Mouse (Mus musculus): ENCODE measurements at regions not wholly inside any gene's neighbourhood (a gene's known extent, or its start where the extent isn't known, plus 50 kb on each side); places are given as distances from the start of the nearest gene placed in this dataset.

DNA sequence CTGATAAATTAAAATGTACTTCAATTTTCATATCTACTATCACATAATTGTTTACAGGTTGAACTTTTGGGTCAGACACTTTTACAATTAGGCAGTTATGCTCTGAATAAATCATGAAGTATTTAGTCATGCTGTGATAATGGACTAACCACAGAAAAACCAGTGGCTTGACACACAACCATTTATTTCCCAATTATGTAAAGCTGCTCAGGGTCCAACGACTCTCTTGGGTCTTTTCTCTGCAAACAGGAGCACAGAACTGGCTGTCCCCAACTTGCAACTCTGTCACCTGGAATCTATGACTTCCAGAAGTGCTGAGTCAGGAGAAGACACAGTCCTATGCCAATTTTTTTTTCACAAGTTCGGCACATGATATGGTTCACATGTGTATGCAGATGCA lies 214.8 kb downstream of the Kcnj2 start:
- no peak for DNase-seq (ENCODE audit: low spot score)

GRCm38 (mm10) chr11:111281237-111282160 lies 215.5 kb downstream of the Kcnj2 start:
- no peak for DNase-seq (ENCODE audit: low spot score)

GRCm38 (mm10) chr11:111282283-111282682 lies 216.3 kb downstream of the Kcnj2 start:
- DNase-seq (ENCODE audit: low spot score), result no peak

- no peak for DNase-seq (ENCODE audit: low spot score)
Observed at GRCm38 (mm10) chr11:111290537-111290936, 224.6 kb downstream of the Kcnj2 start.

GRCm38 (mm10) chr11:111296309-111296721 lies 230.4 kb downstream of the Kcnj2 start:
- DNase-seq (ENCODE audit: low spot score), result no peak

DNA sequence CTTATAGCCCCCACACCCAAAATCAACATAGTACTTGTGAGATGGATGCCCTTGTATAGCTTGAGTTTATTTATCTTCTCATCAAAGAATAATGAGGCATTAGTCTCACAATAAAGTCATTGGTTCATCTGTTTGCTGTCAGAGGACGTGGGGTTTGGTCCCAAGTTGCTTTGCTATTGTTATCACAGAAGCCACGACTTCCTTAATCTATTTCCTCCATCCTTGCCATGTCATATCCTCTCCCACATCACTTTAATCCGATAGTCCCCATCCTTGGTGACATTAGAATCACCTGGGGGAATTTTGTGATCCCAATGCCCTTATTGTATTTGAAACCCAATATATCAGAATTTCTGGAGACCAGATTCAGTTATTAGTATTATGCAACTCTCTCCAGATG lies 246.8 kb downstream of the Kcnj2 start:
- DNase-seq (ENCODE audit: low spot score), result no peak

DNA sequence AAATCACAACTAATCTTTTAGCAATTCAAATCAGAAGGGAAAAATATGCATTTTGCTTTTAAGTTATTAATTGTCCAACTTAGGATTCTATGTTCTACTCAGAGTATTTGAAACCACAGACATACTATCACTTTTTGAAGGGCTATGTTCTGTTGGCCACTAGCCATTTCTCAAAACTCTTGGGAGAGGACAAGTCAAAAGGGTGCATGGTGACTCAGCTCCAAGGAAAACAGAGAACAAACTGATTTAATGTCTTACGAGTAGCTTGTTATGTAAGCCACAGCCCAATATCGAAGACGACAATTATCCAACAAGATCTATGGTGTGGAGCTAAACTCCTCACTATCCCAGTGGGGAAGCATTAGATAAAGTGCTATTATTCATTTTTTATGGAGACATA lies 247.6 kb downstream of the Kcnj2 start:
- no peak for DNase-seq (ENCODE audit: low spot score)

DNA sequence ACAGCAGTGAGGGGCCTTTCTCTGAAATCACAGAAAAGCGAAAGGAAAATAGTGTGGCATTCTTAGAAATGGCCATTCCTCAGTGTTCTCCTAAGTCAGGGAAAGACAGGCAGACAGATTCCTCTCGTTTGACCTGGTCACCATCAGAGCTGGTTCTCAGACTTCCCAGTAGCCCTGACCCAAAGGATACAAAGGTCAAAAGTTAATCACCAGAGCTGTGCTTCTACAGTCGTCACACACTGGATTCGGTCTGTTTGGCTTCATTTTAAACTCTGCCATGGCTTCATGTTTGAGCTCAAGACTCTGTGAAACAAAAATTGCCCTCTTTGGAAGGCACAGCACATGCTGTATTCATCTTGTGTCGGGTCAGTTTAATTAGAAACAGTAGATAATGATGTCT lies 255.6 kb downstream of the Kcnj2 start:
- DNase-seq (ENCODE audit: low spot score), result no peak

GRCm38 (mm10) chr11:111324453-111325010 lies 258.6 kb downstream of the Kcnj2 start:
- DNase-seq (ENCODE audit: low spot score), result no peak

- no peak for DNase-seq (ENCODE audit: low spot score)
Observed at GRCm38 (mm10) chr11:111326915-111327314, 261.0 kb downstream of the Kcnj2 start.

GRCm38 (mm10) chr11:111328258-111328657 lies 262.3 kb downstream of the Kcnj2 start:
- no peak for DNase-seq (ENCODE audit: low spot score)

DNA sequence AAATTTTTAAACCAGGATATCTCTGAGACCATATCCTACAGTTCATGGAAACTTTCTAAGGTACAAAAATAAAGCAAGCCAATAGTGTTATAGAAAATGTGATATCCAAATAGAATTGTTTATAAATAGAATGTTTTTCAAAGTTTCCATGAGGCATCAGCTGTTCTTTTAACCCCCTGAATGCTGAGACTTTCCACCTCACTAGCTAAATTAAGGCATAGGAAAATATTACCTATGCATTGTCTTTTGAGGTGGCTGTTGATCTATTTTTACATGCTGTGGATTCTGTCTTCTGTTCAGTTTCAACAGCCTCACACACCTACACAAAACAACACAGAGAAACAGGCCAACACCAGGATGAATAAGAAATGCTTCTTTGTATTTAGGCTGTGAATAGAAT lies 265.6 kb downstream of the Kcnj2 start:
- no peak for DNase-seq (ENCODE audit: low spot score)

- DNase-seq (ENCODE audit: low spot score), result no peak
Observed at GRCm38 (mm10) chr11:111333021-111333420, 267.1 kb downstream of the Kcnj2 start.

DNA sequence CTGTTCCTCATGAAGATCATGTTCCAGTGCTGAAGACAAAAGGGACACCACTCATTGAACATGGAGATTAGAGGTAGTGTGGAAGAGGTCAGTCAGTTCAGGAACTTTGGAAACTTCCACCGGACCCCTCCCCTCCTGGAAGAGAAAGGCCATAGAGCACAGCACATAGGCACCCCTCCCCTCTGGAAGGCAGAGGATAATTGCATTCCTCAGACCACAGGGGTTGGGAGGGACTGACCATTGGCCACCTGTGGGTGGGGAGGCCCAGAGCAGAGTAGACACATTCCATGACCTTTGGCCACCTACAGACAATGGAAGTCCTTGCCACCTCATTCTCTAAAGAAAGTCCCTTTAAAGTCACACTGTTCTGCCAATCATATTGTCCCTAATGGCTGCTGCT lies 281.6 kb downstream of the Kcnj2 start:
- no peak for DNase-seq (ENCODE audit: low spot score)

- no peak for DNase-seq (ENCODE audit: low spot score)
Observed at GRCm38 (mm10) chr11:111350028-111350427, 284.1 kb downstream of the Kcnj2 start.

- DNase-seq (ENCODE audit: low spot score), result no peak
Observed at GRCm38 (mm10) chr11:111363363-111363762, 297.4 kb downstream of the Kcnj2 start.

DNA sequence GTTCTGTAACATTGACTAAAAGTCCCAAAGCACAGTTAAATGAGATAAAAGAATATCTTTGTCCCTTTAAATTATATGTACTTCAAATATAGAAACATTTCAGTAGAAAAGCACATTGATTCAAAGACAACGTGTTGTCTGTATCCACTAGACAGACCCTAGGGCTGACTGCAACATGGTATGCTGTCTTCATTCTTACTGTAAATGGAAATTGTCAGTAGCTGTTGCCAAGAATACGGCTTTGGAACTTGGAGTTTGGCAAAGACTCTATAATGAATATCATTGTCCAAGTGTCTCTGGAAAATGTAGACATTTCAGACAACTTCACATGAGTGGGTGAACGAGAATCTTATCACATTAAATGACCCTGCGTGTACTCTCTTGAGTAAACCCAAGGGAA lies 311.2 kb downstream of the Kcnj2 start:
- no peak for DNase-seq (ENCODE audit: low spot score)

DNA sequence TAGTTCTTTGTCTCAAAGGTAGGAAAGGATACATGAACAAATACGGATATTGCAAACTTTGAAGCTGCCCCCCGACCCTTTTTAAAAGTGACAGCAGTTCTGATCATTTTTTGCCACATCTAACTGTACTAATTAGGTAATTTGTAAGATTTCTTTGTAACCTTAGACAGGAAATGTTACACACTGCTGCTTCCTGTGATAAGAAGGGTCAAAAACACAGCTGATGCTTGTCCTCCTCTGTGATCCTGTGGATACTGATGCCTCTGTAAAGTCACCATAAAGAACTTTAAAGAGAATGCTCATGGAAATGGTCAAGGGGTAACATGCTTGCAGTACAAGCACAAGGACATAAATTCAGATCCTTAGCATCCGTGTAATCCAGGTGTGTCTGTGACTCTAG lies 313.9 kb downstream of the Kcnj2 start:
- DNase-seq (ENCODE audit: low spot score), result no peak

- DNase-seq (ENCODE audit: low spot score), result no peak
Observed at GRCm38 (mm10) chr11:111398706-111399105, 332.7 kb downstream of the Kcnj2 start.

DNA sequence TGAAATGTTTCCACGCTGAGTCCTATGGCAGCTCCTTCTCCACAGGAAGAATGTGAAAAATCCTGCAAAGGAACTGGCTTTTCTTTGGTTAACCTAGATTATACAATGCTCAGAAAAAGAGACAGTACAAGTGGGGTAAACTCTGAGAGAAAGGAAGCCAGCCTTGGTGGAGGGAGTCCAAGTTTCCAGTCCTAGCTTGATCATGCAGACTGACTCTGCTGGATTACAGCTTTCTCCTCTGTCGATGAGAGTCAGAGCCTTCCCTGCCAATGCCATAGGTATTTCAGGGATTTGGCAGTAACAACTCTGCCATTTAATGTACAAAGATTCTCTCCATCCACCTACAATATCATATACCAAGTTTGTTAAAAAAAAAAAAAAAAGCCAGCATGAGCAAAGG lies 343.3 kb downstream of the Kcnj2 start:
- no peak for DNase-seq (ENCODE audit: low spot score)

GRCm38 (mm10) chr11:111424871-111425270 lies 358.9 kb downstream of the Kcnj2 start:
- DNase-seq (ENCODE audit: low spot score), result no peak

GRCm38 (mm10) chr11:111426715-111427114 lies 360.8 kb downstream of the Kcnj2 start:
- DNase-seq (ENCODE audit: low spot score), result no peak

DNA sequence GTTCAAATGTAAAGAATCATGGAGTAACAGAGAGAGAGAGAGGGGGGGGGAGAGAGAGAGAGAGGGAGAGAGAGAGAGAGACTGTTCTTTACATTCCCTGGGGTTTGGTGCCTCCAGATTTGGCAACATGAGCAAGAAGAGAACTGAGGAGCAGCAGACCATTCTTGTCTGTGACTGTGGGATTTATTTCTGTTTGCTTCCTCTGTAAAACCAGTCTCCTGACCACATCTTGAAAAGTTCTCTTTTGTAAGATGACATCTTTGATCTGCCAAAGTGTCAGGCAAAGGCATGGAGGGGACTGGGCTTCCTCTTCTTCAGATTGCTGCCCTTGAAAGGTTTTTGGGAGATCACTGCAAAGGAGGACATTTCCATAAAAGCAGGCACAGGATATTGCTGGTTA lies 376.3 kb downstream of the Kcnj2 start:
- DNase-seq (ENCODE audit: low spot score), result no peak

- DNase-seq (ENCODE audit: low spot score), result no peak
Observed at GRCm38 (mm10) chr11:111443381-111443780, 377.4 kb downstream of the Kcnj2 start.

All from urinary bladder, postnatal 25 days (tissue).